Mouse (Mus musculus): Measurements from ENCODE around the gene Ddx41. TPM values are rescaled to one million over a fixed set of nuclear protein-coding genes. Genes with fewer than 3 reads are reported as not detected.
A peak's percentile ranks its signal among the peaks of the same experiment; 100 is the strongest.
"Not testable (repeated sequence)": the region's sequence is repeated elsewhere in the genome, so short reads cannot be mapped to it uniquely, and the experiment has no call there.

Gene Ddx41
- 101 and 113 TPM in 2 replicates for polyA plus RNA-seq (2012; rRNA removed)

DNA sequence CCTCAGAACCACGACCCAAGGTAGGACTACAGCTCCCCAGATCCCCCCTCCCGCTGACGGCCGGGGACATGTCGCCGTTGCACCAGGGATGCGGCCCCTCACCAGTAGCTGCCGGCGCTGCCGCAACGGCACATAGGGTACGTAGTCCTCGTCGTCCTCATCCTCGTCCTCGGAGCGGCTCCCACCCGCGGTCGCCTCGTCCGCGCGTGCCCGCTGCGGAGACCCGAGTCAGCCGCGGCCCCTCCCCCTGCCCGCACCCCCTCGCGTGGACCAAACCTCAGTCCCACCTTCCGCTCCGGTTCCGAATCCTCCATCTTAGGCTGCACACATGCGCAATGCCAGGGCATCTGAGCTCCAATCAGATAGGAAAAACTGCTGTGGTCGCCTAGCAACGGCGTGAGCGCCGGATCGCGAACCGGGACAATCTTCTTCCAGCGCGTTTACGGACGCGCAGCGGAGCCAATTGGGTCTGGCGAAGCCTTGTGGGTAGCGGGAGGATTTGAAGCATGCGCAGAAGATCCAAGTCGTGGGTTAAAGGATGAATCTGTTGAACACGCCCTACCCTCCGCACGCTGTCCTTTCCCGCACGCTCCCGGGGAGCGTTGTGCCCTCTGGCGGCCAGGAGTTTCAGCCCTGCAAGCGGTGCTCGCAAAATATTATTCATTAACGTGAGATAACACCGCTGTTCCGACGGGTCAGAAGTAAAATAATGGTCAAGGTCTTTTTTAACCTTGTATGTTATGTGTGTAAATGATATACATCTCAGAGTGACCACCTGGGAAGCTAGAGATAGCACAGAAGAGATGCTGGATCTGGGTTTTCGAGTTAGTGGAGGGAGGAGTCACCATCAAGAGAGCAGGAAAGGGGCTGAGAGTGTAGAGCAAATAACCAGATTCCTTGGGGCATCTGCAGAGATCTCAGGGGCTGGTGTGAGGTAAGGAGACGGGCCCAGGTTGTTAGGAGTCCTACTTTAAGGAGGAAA is at the start of gene Ddx41:
Gene Ddx41 (minus strand): TSS at position 465 of the 982 bp plus-strand sequence.
- peak within 1 kb of the TSS; percentile 12; the same call in 1 of the 2 replicates for H3K27ac ChIP-seq (ENCODE audit: insufficient read depth, low read length)
- 2% methylated on average over 70 of the region's 70 CpGs for WGBS
- no peaks in the 10 kb centered on the region for H3K27me3 ChIP-seq (ENCODE audit: control insufficient read depth, insufficient read depth, low read length)
- TF ChIP-seq POLR2A (IDR thresholded peaks at IDR 0.05; ENCODE audit: low read depth, low read length) (peak; percentile 32), CTCF (IDR thresholded peaks at IDR 0.05; ENCODE audit: extremely low read depth, insufficient read depth, insufficient read length, insufficient replicate concordance) (peak; percentile 85)
- peak; percentile 99 to 100 for DNase-seq (ENCODE audit: low read depth in 1 of 2, low spot score in 2 of 2)
- H3K4me3 ChIP-seq (ENCODE audit: extremely low read depth, insufficient read depth, insufficient read length), result peak within 1 kb of the TSS; percentile 75
- peaks cover 23% of the 10 kb centered on the region for H3K36me3 ChIP-seq (ENCODE audit: control insufficient read depth, insufficient read depth, low read length)
- peaks cover 7% of the 10 kb centered on the region for H3K4me1 ChIP-seq (ENCODE audit: control insufficient read depth, insufficient read depth, insufficient read length)

DNA sequence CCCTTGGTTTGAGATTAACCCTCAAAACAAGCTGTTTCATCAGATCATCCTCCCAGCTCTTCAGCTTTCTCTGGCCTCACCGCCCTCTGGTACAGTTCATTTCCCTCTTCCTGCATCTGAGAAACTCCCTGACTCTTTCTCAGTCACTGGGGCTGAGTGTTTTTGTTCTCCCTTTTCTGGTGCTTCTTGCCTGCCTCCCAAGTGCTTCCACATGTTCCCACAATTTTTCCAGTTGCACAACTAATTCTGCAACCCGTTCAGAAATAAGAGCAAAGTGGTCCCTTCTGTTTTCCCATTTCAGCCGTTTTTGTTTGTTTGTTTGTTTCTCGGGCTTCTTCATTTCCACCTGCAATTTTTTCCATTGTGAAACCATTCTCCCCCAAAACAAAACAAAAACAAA is 41.6 kb upstream of the Ddx41 start:
- Histone ChIP-seq H3K36me3 (ENCODE audit: control insufficient read depth, insufficient read depth, low read length) (no peaks in the 10 kb centered on the region), H3K4me3 (ENCODE audit: extremely low read depth, insufficient read depth, insufficient read length) (no peak overlapping the region), H3K27ac (ENCODE audit: insufficient read depth, low read length) (no peak overlapping the region), H3K27me3 (ENCODE audit: control insufficient read depth, insufficient read depth, low read length) (no peaks in the 10 kb centered on the region), H3K4me1 (ENCODE audit: control insufficient read depth, insufficient read depth, insufficient read length) (no peaks in the 10 kb centered on the region)
- no peak for TF ChIP-seq CTCF (IDR thresholded peaks at IDR 0.05; ENCODE audit: extremely low read depth, insufficient read depth, insufficient read length, insufficient replicate concordance)
- TF ChIP-seq POLR2A (IDR thresholded peaks at IDR 0.05; ENCODE audit: low read depth, low read length), result no peak
- no peak for DNase-seq (ENCODE audit: low read depth in 1 of 2, low spot score in 2 of 2)
- WGBS, result 80% methylated on average over 4 of the region's 4 CpGs

DNA sequence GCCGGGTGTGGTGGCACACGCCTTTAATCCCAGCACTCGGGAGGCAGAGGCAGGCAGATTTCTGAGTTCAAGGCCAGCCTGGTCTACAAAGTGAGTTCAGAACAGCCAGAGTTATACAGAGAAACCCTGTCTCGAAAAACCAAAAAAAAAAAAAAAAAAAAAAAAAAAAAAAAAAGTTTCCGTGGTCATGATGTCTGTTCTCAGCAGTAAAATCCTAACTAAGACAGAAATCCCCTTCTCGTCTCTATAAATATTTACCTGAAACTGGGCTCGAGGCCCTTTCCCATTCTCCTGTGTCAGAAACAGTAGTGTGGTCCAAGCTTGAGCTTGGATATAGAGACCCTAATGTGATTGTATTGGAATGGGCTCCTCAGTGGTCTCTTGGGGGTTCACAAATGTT is 40.4 kb upstream of the Ddx41 start:
- H3K4me3 ChIP-seq (ENCODE audit: extremely low read depth, insufficient read depth, insufficient read length); H3K36me3 ChIP-seq (ENCODE audit: control insufficient read depth, insufficient read depth, low read length); DNase-seq (ENCODE audit: low read depth in 1 of 2, low spot score in 2 of 2); H3K27me3 ChIP-seq (ENCODE audit: control insufficient read depth, insufficient read depth, low read length); H3K27ac ChIP-seq (ENCODE audit: insufficient read depth, low read length); H3K4me1 ChIP-seq (ENCODE audit: control insufficient read depth, insufficient read depth, insufficient read length): not testable (repeated sequence)
- WGBS, result 77% methylated on average over 7 of the region's 7 CpGs

DNA sequence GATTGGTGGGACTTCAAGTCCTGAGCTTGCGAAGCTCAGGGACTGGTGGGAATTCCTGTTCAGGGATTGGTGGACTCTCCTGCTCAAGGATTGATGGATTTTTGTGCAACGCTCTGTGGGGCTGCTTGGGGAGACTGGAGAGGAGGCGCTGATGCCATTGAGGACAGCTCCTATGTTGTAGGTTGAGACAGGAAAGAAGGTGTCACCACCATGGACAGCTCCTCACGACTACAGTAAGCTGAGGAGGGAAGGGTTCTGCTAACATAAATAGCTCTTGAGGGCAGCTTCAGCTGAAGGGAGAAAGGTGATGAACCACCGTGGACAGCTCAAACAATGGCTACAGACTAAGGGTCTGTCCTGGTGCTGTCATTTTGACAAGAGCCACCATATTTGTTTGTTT is 39.5 kb upstream of the Ddx41 start:
- Histone ChIP-seq H3K4me3 (ENCODE audit: extremely low read depth, insufficient read depth, insufficient read length) (no peak overlapping the region), H3K36me3 (ENCODE audit: control insufficient read depth, insufficient read depth, low read length) (no peaks in the 10 kb centered on the region), H3K4me1 (ENCODE audit: control insufficient read depth, insufficient read depth, insufficient read length) (no peaks in the 10 kb centered on the region; the same call in 1 of the 2 replicates), H3K27ac (ENCODE audit: insufficient read depth, low read length) (no peak overlapping the region), H3K27me3 (ENCODE audit: control insufficient read depth, insufficient read depth, low read length) (no peaks in the 10 kb centered on the region)
- DNase-seq (ENCODE audit: low read depth in 1 of 2, low spot score in 2 of 2), result no peak
- 76% methylated on average over 5 of the region's 5 CpGs for WGBS
- TF ChIP-seq CTCF (IDR thresholded peaks at IDR 0.05; ENCODE audit: extremely low read depth, insufficient read depth, insufficient read length, insufficient replicate concordance), result no peak
- no peak for TF ChIP-seq POLR2A (IDR thresholded peaks at IDR 0.05; ENCODE audit: low read depth, low read length)

DNA sequence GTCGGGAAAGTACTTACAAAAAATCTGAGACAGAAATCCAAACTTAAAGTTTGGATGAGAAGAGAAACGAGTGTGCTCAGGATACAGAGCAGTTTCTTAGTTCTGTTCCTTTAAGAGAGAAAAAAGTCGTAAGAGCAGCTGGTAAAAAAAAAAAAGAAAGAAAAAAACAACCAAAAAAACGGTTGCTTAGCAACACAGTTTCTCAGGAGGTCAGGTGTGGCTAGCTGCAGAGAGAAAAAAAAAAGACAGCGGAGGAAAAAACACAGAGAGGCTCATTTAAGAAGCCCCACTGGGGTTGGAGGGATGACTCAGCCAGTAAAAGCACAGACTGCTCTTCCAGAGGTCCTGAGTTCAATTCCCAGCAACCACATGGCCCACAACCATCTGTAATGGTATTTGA is 37.9 kb upstream of the Ddx41 start:
- Histone ChIP-seq H3K27ac (ENCODE audit: insufficient read depth, low read length) (no peak overlapping the region), H3K27me3 (ENCODE audit: control insufficient read depth, insufficient read depth, low read length) (no peaks in the 10 kb centered on the region), H3K4me3 (ENCODE audit: extremely low read depth, insufficient read depth, insufficient read length) (no peak overlapping the region), H3K4me1 (ENCODE audit: control insufficient read depth, insufficient read depth, insufficient read length) (peaks cover 7% of the 10 kb centered on the region; the same call in 1 of the 2 replicates), H3K36me3 (ENCODE audit: control insufficient read depth, insufficient read depth, low read length) (no peaks in the 10 kb centered on the region)
- no peak for DNase-seq (ENCODE audit: low read depth in 1 of 2, low spot score in 2 of 2)
- no peak for TF ChIP-seq POLR2A (IDR thresholded peaks at IDR 0.05; ENCODE audit: low read depth, low read length)
- no peak for TF ChIP-seq CTCF (IDR thresholded peaks at IDR 0.05; ENCODE audit: extremely low read depth, insufficient read depth, insufficient read length, insufficient replicate concordance)
- WGBS, result 70% methylated on average over 5 of the region's 5 CpGs

DNA sequence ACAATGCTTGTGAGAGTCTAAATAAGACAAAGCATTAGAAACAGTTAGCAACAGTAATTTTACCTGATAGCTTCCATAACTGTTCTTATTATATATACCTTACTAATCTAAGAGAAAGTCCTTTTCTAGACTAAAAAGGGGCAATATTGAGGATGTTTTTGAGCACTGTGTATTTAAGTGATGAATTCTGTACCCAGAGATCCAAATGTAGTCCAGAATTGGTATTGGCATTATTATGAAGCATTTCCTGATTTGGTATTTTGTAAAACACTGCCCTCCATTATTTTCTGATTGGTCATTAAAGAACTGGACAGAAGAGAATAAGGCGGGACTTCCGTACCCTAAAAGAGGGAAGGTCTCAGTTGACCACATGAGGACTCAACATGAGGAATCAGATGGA is 37.0 kb upstream of the Ddx41 start, which contains the start of gene Tmed9:
Gene Tmed9 (plus strand): TSS at position 301 of the 400 bp plus-strand sequence.
- Histone ChIP-seq H3K36me3 (ENCODE audit: control insufficient read depth, insufficient read depth, low read length) (no peaks in the 10 kb centered on the region), H3K4me1 (ENCODE audit: control insufficient read depth, insufficient read depth, insufficient read length) (peaks cover 8% of the 10 kb centered on the region; the same call in 1 of the 2 replicates), H3K27me3 (ENCODE audit: control insufficient read depth, insufficient read depth, low read length) (no peaks in the 10 kb centered on the region), H3K27ac (ENCODE audit: insufficient read depth, low read length) (no peak within 1 kb of the TSS), H3K4me3 (ENCODE audit: extremely low read depth, insufficient read depth, insufficient read length) (no peak within 1 kb of the TSS)
- WGBS, result 93% methylated on average over 2 of the region's 2 CpGs
- TF ChIP-seq CTCF (IDR thresholded peaks at IDR 0.05; ENCODE audit: extremely low read depth, insufficient read depth, insufficient read length, insufficient replicate concordance), result no peak
- TF ChIP-seq POLR2A (IDR thresholded peaks at IDR 0.05; ENCODE audit: low read depth, low read length), result no peak
- DNase-seq (ENCODE audit: low read depth in 1 of 2, low spot score in 2 of 2), result no peak

DNA sequence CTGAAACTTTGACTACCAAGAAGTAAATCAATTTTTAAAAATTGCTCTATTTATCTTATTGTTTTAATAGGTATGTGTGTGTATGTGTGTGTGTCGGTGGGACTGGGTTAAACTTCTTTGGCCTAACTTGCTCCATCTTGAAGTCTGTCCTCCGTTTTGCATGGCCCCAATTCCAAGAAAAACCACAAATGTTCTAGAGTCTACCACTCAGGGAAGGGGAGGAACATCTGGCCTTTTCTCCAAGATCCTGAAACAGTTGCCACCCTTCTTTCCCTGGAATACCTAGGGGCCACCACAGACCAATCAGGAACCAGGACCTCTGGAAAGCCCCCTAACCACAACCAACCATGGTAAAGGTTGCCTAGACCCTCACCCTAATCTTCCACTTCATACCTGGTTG is 35.5 kb upstream of the Ddx41 start:
- Histone ChIP-seq H3K27me3 (ENCODE audit: control insufficient read depth, insufficient read depth, low read length) (no peaks in the 10 kb centered on the region), H3K36me3 (ENCODE audit: control insufficient read depth, insufficient read depth, low read length) (no peaks in the 10 kb centered on the region), H3K4me1 (ENCODE audit: control insufficient read depth, insufficient read depth, insufficient read length) (peaks cover 8% of the 10 kb centered on the region; the same call in 1 of the 2 replicates), H3K4me3 (ENCODE audit: extremely low read depth, insufficient read depth, insufficient read length) (no peak overlapping the region), H3K27ac (ENCODE audit: insufficient read depth, low read length) (no peak overlapping the region)
- DNase-seq (ENCODE audit: low read depth in 1 of 2, low spot score in 2 of 2), result no peak
- TF ChIP-seq POLR2A (IDR thresholded peaks at IDR 0.05; ENCODE audit: low read depth, low read length), result no peak
- 69% methylated on average over 2 of the region's 2 CpGs for WGBS
